Mouse (Mus musculus): ENCODE results near the gene Rsph3b.
"Not testable (repeated sequence)": the region's sequence is repeated elsewhere in the genome, so short reads cannot be mapped to it uniquely, and the experiment has no call there.

Rsph3b gene

GRCm38 (mm10) chr17:6947984-6948768 is at the start of gene Rsph3b:
Gene Rsph3b, minus strand, starts transcription at chr17:6948682.
- DNase-seq (ENCODE audit: low spot score) = peak; percentile 64

GRCm38 (mm10) chr17:6997778-6998490 is 49.5 kb upstream of the Rsph3b start:
- DNase-seq (ENCODE audit: low spot score) = not testable (repeated sequence)

GRCm38 (mm10) chr17:6996826-6997225 is 48.3 kb upstream of the Rsph3b start:
- DNase-seq (ENCODE audit: low spot score) = not testable (repeated sequence)

- DNase-seq (ENCODE audit: low spot score) = not testable (repeated sequence)
Measured at GRCm38 (mm10) chr17:6995504-6995903, 47.0 kb upstream of the Rsph3b start.

GRCm38 (mm10) chr17:6986118-6986517 is 37.6 kb upstream of the Rsph3b start:
- not testable (repeated sequence) for DNase-seq (ENCODE audit: low spot score)

GRCm38 (mm10) chr17:6980144-6980543 is 31.7 kb upstream of the Rsph3b start:
- DNase-seq (ENCODE audit: low spot score) = not testable (repeated sequence)

GRCm38 (mm10) chr17:6979380-6979779 is 30.9 kb upstream of the Rsph3b start:
- not testable (repeated sequence) for DNase-seq (ENCODE audit: low spot score)

GRCm38 (mm10) chr17:6978287-6979248 is 30.1 kb upstream of the Rsph3b start, which contains the start of gene Gm49721:
Gene Gm49721, plus strand, starts transcription at chr17:6978904.
- peak; percentile 54 for DNase-seq (ENCODE audit: low spot score)

GRCm38 (mm10) chr17:6974985-6975384 is 26.5 kb upstream of the Rsph3b start:
- not testable (repeated sequence) for DNase-seq (ENCODE audit: low spot score)

- not testable (repeated sequence) for DNase-seq (ENCODE audit: low spot score)
Measured at GRCm38 (mm10) chr17:6972836-6973396, 24.4 kb upstream of the Rsph3b start.

GRCm38 (mm10) chr17:6971238-6971637 is 22.8 kb upstream of the Rsph3b start:
- not testable (repeated sequence) for DNase-seq (ENCODE audit: low spot score)

- not testable (repeated sequence) for DNase-seq (ENCODE audit: low spot score)
Measured at GRCm38 (mm10) chr17:6970334-6970733, 21.9 kb upstream of the Rsph3b start, which contains the start of gene Rnaset2b. Gene Rnaset2b, plus strand, starts transcription at chr17:6970634.

GRCm38 (mm10) chr17:6967673-6968072 is 19.2 kb upstream of the Rsph3b start:
- DNase-seq (ENCODE audit: low spot score) = not testable (repeated sequence)

- peak; percentile 25 for DNase-seq (ENCODE audit: low spot score)
Measured at GRCm38 (mm10) chr17:6965364-6965763, 16.9 kb upstream of the Rsph3b start.

GRCm38 (mm10) chr17:6962936-6963335 is 14.5 kb upstream of the Rsph3b start:
- not testable (repeated sequence) for DNase-seq (ENCODE audit: low spot score)

- DNase-seq (ENCODE audit: low spot score) = not testable (repeated sequence)
Measured at GRCm38 (mm10) chr17:6962339-6962738, 13.9 kb upstream of the Rsph3b start.

GRCm38 (mm10) chr17:6961181-6962000 is 12.9 kb upstream of the Rsph3b start:
- peak; percentile 84 for DNase-seq (ENCODE audit: low spot score)

- not testable (repeated sequence) for DNase-seq (ENCODE audit: low spot score)
Measured at GRCm38 (mm10) chr17:6960776-6961175, 12.3 kb upstream of the Rsph3b start, which contains the start of gene Tagap1. Gene Tagap1, minus strand, starts transcription at chr17:6961156.

- DNase-seq (ENCODE audit: low spot score) = not testable (repeated sequence)
Measured at GRCm38 (mm10) chr17:6960349-6960748, 11.9 kb upstream of the Rsph3b start.

- not testable (repeated sequence) for DNase-seq (ENCODE audit: low spot score)
Measured at GRCm38 (mm10) chr17:6959543-6960259, 11.2 kb upstream of the Rsph3b start.
